Mouse (Mus musculus) limb, embryonic 11.5 days (tissue): Measurements from ENCODE around the gene Zdhhc20. TPM values are rescaled to one million over a fixed set of nuclear protein-coding genes. Genes with fewer than 3 reads are reported as not detected.

ENCODE experiments used
- ATAC-seq: fragments of 200-750 bp; cut with Nextera tagmentation; 2 replicates; pipeline ENCODE4 v1.8.0; 2017; ENCODE audit warnings: low read depth; ENCODE audit not compliant: insufficient number of reproducible peaks, low FRiP score, low TSS enrichment
- DNase-seq: peaks from one replicate; pipeline ENCODE4 v3.0.0-alpha.2; 2015; ENCODE audit warnings: low spot score
- H3K27ac ChIP-seq: fragments of 300-500 bp; sonication (generic); replicated peaks from 2 replicates; pipeline ENCODE4 v1.5.1; 2014; ENCODE audit warnings: low read depth, mild to moderate bottlenecking, low read length
- H3K27me3 ChIP-seq: fragments of 300-500 bp; sonication (generic); 2 replicates; pipeline ENCODE4 v1.6.1; 2014; ENCODE audit warnings: mild to moderate bottlenecking, low read length, mixed read lengths; ENCODE audit not compliant: control insufficient read depth, insufficient read depth
- H3K36me3 ChIP-seq: fragments of 300-500 bp; sonication (generic); 2 replicates; pipeline ENCODE4 v1.6.1; 2014; ENCODE audit warnings: mild to moderate bottlenecking, low read length, moderate library complexity, mixed read lengths; ENCODE audit not compliant: control insufficient read depth, insufficient read depth
- H3K4me1 ChIP-seq: fragments of 300-500 bp; sonication (generic); 2 replicates; pipeline ENCODE4 v1.6.1; 2014; ENCODE audit warnings: low read length, mixed read lengths; ENCODE audit not compliant: control insufficient read depth, insufficient read depth
- H3K4me2 ChIP-seq: fragments of 300-500 bp; sonication (generic); 2 replicates; pipeline ENCODE4 v1.6.1; 2014; ENCODE audit warnings: low read depth, mild to moderate bottlenecking, moderate library complexity; ENCODE audit not compliant: severe bottlenecking
- H3K4me3 ChIP-seq: fragments of 300-500 bp; sonication (generic); 2 replicates; pipeline ENCODE4 v1.5.1; 2014; ENCODE audit warnings: low read depth, low read length
- H3K9ac ChIP-seq: fragments of 300-500 bp; sonication (generic); 2 replicates; pipeline ENCODE4 v1.6.1; 2014; ENCODE audit warnings: mild to moderate bottlenecking, low read length
- H3K9me3 ChIP-seq: fragments of 300-500 bp; sonication (generic); 2 replicates; pipeline ENCODE4 v1.6.1; 2016; ENCODE audit warnings: low read length; ENCODE audit not compliant: control insufficient read depth
- WGBS: fragments of 180-500 bp; shearing (Covaris S2); extraction: QIAGEN DNeasy Blood & Tissue Kit; methylation state at CpG from one replicate; pipeline ENCODE4 v1.1.7; 2014; 5-methylcytosine and 5-hydroxymethylcytosine counted together
- microRNA-seq: library from miRNA; unstranded; fragments of <30 nt; microRNA quantifications from one replicate; pipeline ENCODE4, GENCODE M21; 2016
- polyA plus RNA-seq: library from polyadenylated mRNA; unstranded; fragments of >200 nt; fragmentation: Nextera tagmentation; extraction: Ambion mirVana; gene quantifications from 2 replicates; pipeline ENCODE4 v1.2.1, GENCODE M21; 2014

Zdhhc20 gene
- polyA plus RNA-seq, 1 experiment from 2014 or later = 63.5 TPM

GRCm38 (mm10) chr14:57797991-57798931 is 91.8 kb downstream of the Zdhhc20 start, which contains the start of gene Sap18:
Gene Sap18, plus strand, starts transcription at chr14:57798180.
- Histone ChIP-seq H3K9ac (peak within 1 kb of the TSS; percentile 81), H3K4me3 (peak within 1 kb of the TSS; percentile 82), H3K36me3 (peaks cover 9% of the 10 kb centered on the region; the same call in 1 of the 2 replicates), H3K27ac (peak within 1 kb of the TSS; percentile 59; the same call in 1 of the 2 replicates), H3K4me1 (peaks cover 6% of the 10 kb centered on the region), H3K9me3 (no peaks in the 10 kb centered on the region), H3K27me3 (no peaks in the 10 kb centered on the region), H3K4me2 (peak within 1 kb of the TSS; percentile 80)
- under 1% methylated on average over 97 of the region's 99 CpGs for WGBS
- peak; percentile 99 for DNase-seq
- peak; percentile 94 for ATAC-seq

- DNase-seq (no peak), ATAC-seq (peak; percentile 51; the same call in 1 of the 2 replicates)
- Histone ChIP-seq H3K4me1 (peaks cover 6% of the 10 kb centered on the region), H3K9ac (peak overlapping the region; percentile 45), H3K4me3 (peak overlapping the region; percentile 82), H3K36me3 (peaks cover 5% of the 10 kb centered on the region; the same call in 1 of the 2 replicates), H3K27ac (no peak overlapping the region), H3K4me2 (peak overlapping the region; percentile 53), H3K27me3 (no peaks in the 10 kb centered on the region), H3K9me3 (no peaks in the 10 kb centered on the region)
- 15% methylated on average over 7 of the region's 7 CpGs for WGBS
Measured at GRCm38 (mm10) chr14:57797551-57797950, 92.5 kb downstream of the Zdhhc20 start.

- WGBS = 87% methylated on average over 4 of the region's 4 CpGs
- Histone ChIP-seq H3K9me3 (no peaks in the 10 kb centered on the region), H3K27me3 (no peaks in the 10 kb centered on the region), H3K4me1 (no peaks in the 10 kb centered on the region), H3K4me3 (no peak overlapping the region), H3K4me2 (no peak overlapping the region), H3K27ac (no peak overlapping the region), H3K9ac (no peak overlapping the region), H3K36me3 (no peaks in the 10 kb centered on the region)
- no peak for DNase-seq
- no peak for ATAC-seq
Measured at GRCm38 (mm10) chr14:57791171-57791570, 98.9 kb downstream of the Zdhhc20 start.

GRCm38 (mm10) chr14:57789759-57790158 is 100.3 kb downstream of the Zdhhc20 start:
- Histone ChIP-seq H3K4me3 (no peak overlapping the region), H3K27me3 (no peaks in the 10 kb centered on the region), H3K27ac (no peak overlapping the region), H3K36me3 (no peaks in the 10 kb centered on the region), H3K4me1 (no peaks in the 10 kb centered on the region), H3K4me2 (no peak overlapping the region), H3K9ac (no peak overlapping the region), H3K9me3 (no peaks in the 10 kb centered on the region)
- WGBS = 88% methylated on average over 9 of the region's 9 CpGs
- DNase-seq = no peak
- ATAC-seq = no peak

- no peak overlapping the region for H3K4me2 ChIP-seq
- H3K9ac ChIP-seq = no peak overlapping the region
- 64% methylated on average over 2 of the region's 2 CpGs for WGBS
- H3K27me3 ChIP-seq = no peaks in the 10 kb centered on the region
- H3K4me3 ChIP-seq = no peak overlapping the region
- ATAC-seq (no peak), DNase-seq (no peak)
- no peaks in the 10 kb centered on the region for H3K4me1 ChIP-seq
- no peaks in the 10 kb centered on the region for H3K9me3 ChIP-seq
- no peak overlapping the region for H3K27ac ChIP-seq
- no peaks in the 10 kb centered on the region for H3K36me3 ChIP-seq
Measured at GRCm38 (mm10) chr14:57789311-57789710, 100.8 kb downstream of the Zdhhc20 start.

- Histone ChIP-seq H3K9ac (no peak overlapping the region), H3K36me3 (no peaks in the 10 kb centered on the region), H3K27ac (no peak overlapping the region), H3K4me1 (no peaks in the 10 kb centered on the region), H3K4me2 (no peak overlapping the region), H3K27me3 (no peaks in the 10 kb centered on the region), H3K4me3 (no peak overlapping the region), H3K9me3 (no peaks in the 10 kb centered on the region)
- ATAC-seq (no peak), DNase-seq (no peak)
- 72% methylated on average over 4 of the region's 4 CpGs for WGBS
Measured at GRCm38 (mm10) chr14:57787406-57787805, 102.7 kb downstream of the Zdhhc20 start.

Small RNA genes lying within 50 kb of the gene (microRNA-seq; reads per million reads assigned to microRNA genes)
- gene Mir3077 = 0.92 reads per million

Other genes with a start within 250 kb of the Zdhhc20 start
- gene Xpo4, start 224.8 kb downstream of the Zdhhc20 start, polyA plus RNA-seq = 36.7 and 42.1 TPM in 2 replicates
- not detected in 2 replicates for gene Gm49361, start 144.2 kb downstream of the Zdhhc20 start, polyA plus RNA-seq
- gene Lats2, start 131.9 kb downstream of the Zdhhc20 start, polyA plus RNA-seq = 19.4 and 20.1 TPM in 2 replicates
- 26.7 and 30.1 TPM in 2 replicates for gene Sap18, start 92.1 kb downstream of the Zdhhc20 start, polyA plus RNA-seq
- gene Ska3, start 64.1 kb downstream of the Zdhhc20 start, polyA plus RNA-seq = 59.1 and 61.0 TPM in 2 replicates
- gene Mrpl57, start 64.0 kb downstream of the Zdhhc20 start, polyA plus RNA-seq = 124 and 125 TPM in 2 replicates
- gene Micu2, start 109.0 kb upstream of the Zdhhc20 start, polyA plus RNA-seq = 53.8 and 59.8 TPM in 2 replicates
- 9.4 and 11.6 TPM in 2 replicates for gene Fgf9, start 180.3 kb upstream of the Zdhhc20 start, polyA plus RNA-seq